Mouse (Mus musculus) intestine, postnatal 0 days (tissue): ENCODE measurements around the gene Angptl6. TPM values are rescaled to one million over a fixed set of nuclear protein-coding genes. Genes with fewer than 3 reads are reported as not detected.

Experiments used
- ATAC-seq: fragments of 200-750 bp; cut with Nextera tagmentation; 2 replicates; pipeline ENCODE4 v1.8.0; 2017; ENCODE audit warnings: mild to moderate bottlenecking, moderate TSS enrichment, moderate library complexity
- H3K27ac ChIP-seq: fragments of 300-500 bp; sonication (generic); 2 replicates; pipeline ENCODE4 v1.5.1; 2014; ENCODE audit warnings: mild to moderate bottlenecking, low read depth, low read length, moderate library complexity
- H3K27me3 ChIP-seq: fragments of 300-500 bp; sonication (generic); replicated peaks from 2 replicates; pipeline ENCODE4 v1.6.1; 2014; ENCODE audit warnings: low read length, mixed read lengths; ENCODE audit not compliant: control insufficient read depth, insufficient read depth
- H3K36me3 ChIP-seq: fragments of 300-500 bp; sonication (generic); 2 replicates; pipeline ENCODE4 v1.6.1; 2014; ENCODE audit warnings: mild to moderate bottlenecking, moderate library complexity; ENCODE audit not compliant: control insufficient read depth, insufficient read depth
- H3K4me1 ChIP-seq: fragments of 300-500 bp; sonication (generic); replicated peaks from 2 replicates; pipeline ENCODE4 v1.6.1; 2014; ENCODE audit warnings: antibody characterized with exemption, low read length, mixed read lengths; ENCODE audit not compliant: control insufficient read depth, insufficient read depth
- H3K4me2 ChIP-seq: fragments of 300-500 bp; sonication (generic); replicated peaks from 2 replicates; pipeline ENCODE4 v1.6.1; 2014; ENCODE audit warnings: low read depth, mild to moderate bottlenecking, moderate library complexity
- H3K4me3 ChIP-seq: fragments of 300-500 bp; sonication (generic); 2 replicates; pipeline ENCODE4 v1.5.1; 2014; ENCODE audit warnings: low read depth, low read length
- H3K9ac ChIP-seq: fragments of 300-500 bp; sonication (generic); 2 replicates; pipeline ENCODE4 v1.6.1; 2014; ENCODE audit warnings: mild to moderate bottlenecking, low read depth, low read length
- H3K9me3 ChIP-seq: fragments of 300-500 bp; sonication (generic); 2 replicates; pipeline ENCODE4 v1.6.1; 2016; ENCODE audit warnings: mixed run types; ENCODE audit not compliant: control insufficient read depth
- CTCF ChIP-seq: sonication (generic); IDR thresholded peaks from 2 replicates; pipeline ENCODE4 v1.5.1; 2016; ENCODE audit warnings: low read depth, mild to moderate bottlenecking, control low read depth, antibody characterized with exemption, moderate library complexity
- WGBS: fragments of 180-500 bp; shearing (Covaris S2); extraction: QIAGEN DNeasy Blood & Tissue Kit; methylation state at CpG from one replicate; pipeline ENCODE4 v1.1.7; 2014; 5-methylcytosine and 5-hydroxymethylcytosine counted together
- polyA plus RNA-seq: library from polyadenylated mRNA; unstranded; fragments of >200 nt; fragmentation: Nextera tagmentation; extraction: Ambion mirVana; gene quantifications from 2 replicates; pipeline ENCODE4 v1.2.1, GENCODE M21; 2015

Gene Angptl6
- polyA plus RNA-seq, 1 experiment from 2014 or later = 9.4 TPM

DNA sequence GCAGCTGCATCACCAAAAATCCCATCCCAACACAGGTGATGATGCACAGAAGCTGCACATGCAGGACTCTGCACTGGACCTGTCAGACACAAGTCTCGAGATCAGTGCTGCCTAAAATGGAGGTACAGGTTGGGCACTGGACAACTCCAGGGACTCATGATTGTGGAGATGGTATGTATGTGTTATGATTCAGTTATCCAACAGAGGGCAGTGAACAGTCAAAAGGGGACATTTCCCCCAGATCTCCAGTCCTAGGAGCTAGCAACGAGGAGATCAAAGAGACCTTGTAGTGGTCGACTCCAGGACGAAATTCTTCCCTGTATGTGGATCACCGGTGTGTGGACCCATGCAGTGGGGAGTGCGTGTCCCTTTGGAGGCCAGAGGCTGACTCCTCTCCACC is 19.6 kb downstream of the Angptl6 start:
- Histone ChIP-seq H3K9ac (no peak overlapping the region), H3K4me1 (no peaks in the 10 kb centered on the region), H3K4me3 (no peak overlapping the region), H3K4me2 (no peak overlapping the region), H3K36me3 (no peaks in the 10 kb centered on the region), H3K9me3 (no peaks in the 10 kb centered on the region), H3K27ac (no peak overlapping the region), H3K27me3 (no peaks in the 10 kb centered on the region)
- 41% methylated on average over 6 of the region's 6 CpGs for WGBS
- no peak for ATAC-seq
- 0 out of 2 replicates have a peak, but pooled peaks have one; percentile 8 for TF ChIP-seq CTCF

DNA sequence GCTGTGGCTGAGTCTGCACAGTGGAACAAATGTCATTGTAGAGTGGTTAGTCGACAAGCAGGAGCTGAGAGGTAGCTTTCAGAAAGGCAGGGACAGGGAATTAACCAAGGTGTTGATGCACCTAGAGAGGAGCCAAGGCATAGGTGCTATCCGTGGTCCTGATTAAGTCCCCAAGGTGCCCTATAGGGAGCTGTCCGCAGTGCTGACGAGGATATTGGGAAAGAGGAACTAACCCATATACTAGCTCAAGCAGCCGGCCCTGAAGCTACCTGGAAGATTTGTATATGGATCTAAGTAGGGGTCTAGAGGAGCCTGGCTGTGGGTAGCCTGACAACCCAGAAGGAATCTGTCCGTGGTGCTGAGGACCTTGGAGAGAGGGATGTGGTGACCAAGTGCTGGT is 22.4 kb downstream of the Angptl6 start:
- no peaks in the 10 kb centered on the region for H3K9me3 ChIP-seq
- H3K4me1 ChIP-seq = no peaks in the 10 kb centered on the region
- no peaks in the 10 kb centered on the region for H3K36me3 ChIP-seq
- H3K4me3 ChIP-seq = no peak overlapping the region
- ATAC-seq = no peak
- 4% methylated on average over 6 of the region's 6 CpGs for WGBS
- no peak overlapping the region for H3K4me2 ChIP-seq
- no peaks in the 10 kb centered on the region for H3K27me3 ChIP-seq
- H3K27ac ChIP-seq = no peak overlapping the region
- TF ChIP-seq CTCF = 0 out of 2 replicates have a peak, but pooled peaks have one; percentile 2
- no peak overlapping the region for H3K9ac ChIP-seq

DNA sequence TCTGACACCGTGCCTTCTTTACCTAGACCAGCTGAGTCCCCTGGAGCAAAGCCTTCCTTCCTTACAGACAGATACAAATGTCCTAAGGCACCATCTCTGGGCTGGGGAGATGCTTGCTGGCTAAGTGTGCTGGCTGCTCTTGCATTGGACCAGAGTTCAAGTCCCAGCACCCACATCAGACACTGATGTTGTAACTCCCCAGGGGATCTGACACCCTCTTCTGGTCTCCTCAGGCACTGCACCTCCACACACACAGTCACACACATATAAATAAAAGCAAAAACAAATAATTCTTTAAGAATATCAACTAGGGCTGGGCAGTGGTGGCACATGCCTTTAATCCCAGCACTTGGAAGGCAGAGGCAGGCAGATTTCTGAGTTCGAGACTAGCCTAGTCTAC is 29.3 kb downstream of the Angptl6 start:
- Histone ChIP-seq H3K4me2 (no peak overlapping the region), H3K9ac (no peak overlapping the region), H3K4me3 (no peak overlapping the region), H3K36me3 (no peaks in the 10 kb centered on the region), H3K27me3 (no peaks in the 10 kb centered on the region), H3K9me3 (no peaks in the 10 kb centered on the region), H3K27ac (no peak overlapping the region), H3K4me1 (no peaks in the 10 kb centered on the region)
- WGBS = 90% methylated on average over 2 of the region's 2 CpGs
- TF ChIP-seq CTCF = no peak
- ATAC-seq = no peak

DNA sequence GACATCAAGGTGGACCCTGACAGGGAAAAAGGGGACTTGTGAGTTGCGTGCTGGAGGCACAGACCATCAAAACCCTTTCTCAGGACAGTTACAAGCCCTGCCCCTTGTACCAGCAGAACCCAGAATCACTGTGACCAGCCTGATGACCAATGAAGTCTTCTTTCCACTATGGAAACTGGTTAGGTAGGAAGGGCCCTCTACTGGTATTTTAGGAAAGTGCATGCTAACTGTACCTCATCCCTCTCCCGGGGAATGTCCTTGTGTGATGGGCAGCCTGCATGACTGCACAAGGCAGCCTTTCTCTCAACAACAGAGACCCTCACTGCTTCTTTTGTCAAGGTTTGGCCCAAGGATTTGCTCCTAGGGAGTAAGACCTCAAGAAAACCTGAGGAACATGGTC is 36.9 kb downstream of the Angptl6 start:
- Histone ChIP-seq H3K4me2 (no peak overlapping the region), H3K36me3 (no peaks in the 10 kb centered on the region), H3K4me1 (no peaks in the 10 kb centered on the region), H3K9me3 (no peaks in the 10 kb centered on the region), H3K27me3 (no peaks in the 10 kb centered on the region; the same call in 1 of the 2 replicates), H3K4me3 (no peak overlapping the region), H3K9ac (no peak overlapping the region), H3K27ac (no peak overlapping the region)
- ATAC-seq = no peak
- WGBS = 31% methylated on average over 2 of the region's 2 CpGs
- peak; percentile 64 for TF ChIP-seq CTCF

DNA sequence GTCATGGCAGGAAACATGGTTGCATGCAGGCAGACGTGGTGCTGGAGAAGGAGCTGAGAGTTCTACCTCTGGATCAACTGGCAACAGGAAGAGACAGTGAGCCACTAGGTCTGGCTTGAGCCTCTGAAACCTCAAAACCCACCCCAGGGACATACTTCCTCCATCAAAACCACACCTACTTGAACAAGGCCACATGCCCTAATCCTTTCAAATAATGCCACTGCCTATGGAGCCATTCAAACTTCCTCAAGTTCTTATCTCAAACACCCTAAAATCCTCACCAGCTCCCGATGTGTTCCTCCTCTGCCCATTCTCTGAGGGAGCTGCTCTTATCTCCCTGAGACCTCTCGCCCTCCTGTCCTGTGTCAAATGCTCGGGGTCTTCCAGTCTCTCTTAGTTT is 37.3 kb downstream of the Angptl6 start:
- no peaks in the 10 kb centered on the region for H3K36me3 ChIP-seq
- no peaks in the 10 kb centered on the region for H3K4me1 ChIP-seq
- H3K9ac ChIP-seq = no peak overlapping the region
- H3K27me3 ChIP-seq = no peaks in the 10 kb centered on the region; the same call in 1 of the 2 replicates
- H3K9me3 ChIP-seq = no peaks in the 10 kb centered on the region
- ATAC-seq = no peak
- 32% methylated on average over 4 of the region's 4 CpGs for WGBS
- H3K27ac ChIP-seq = no peak overlapping the region
- H3K4me3 ChIP-seq = no peak overlapping the region
- H3K4me2 ChIP-seq = no peak overlapping the region
- no peak for TF ChIP-seq CTCF

DNA sequence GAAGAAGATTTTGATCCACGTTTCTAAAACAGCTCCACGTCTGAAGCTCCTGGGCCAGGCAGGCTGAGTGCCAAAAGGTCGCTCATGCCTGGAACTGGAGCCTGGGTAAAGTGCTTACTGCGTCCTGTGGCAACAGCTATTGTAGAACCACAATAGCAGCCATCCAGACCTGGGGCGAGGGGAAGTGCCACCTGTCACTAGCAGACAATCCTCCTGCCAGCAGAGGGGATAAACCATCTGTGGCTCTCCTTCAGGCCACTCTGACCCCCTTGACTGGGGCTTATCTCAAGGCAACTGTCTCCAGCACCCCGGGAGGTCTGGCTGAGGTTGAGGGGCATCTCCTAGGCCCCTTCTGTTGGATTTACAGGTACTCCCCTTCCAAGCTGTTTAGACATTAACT is 40.6 kb downstream of the Angptl6 start:
- no peak overlapping the region for H3K4me2 ChIP-seq
- ATAC-seq = no peak
- H3K36me3 ChIP-seq = no peaks in the 10 kb centered on the region
- H3K27ac ChIP-seq = no peak overlapping the region
- H3K4me1 ChIP-seq = no peaks in the 10 kb centered on the region
- H3K9ac ChIP-seq = no peak overlapping the region
- no peak for TF ChIP-seq CTCF
- no peaks in the 10 kb centered on the region for H3K9me3 ChIP-seq
- 50% methylated on average over 6 of the region's 6 CpGs for WGBS
- no peak overlapping the region for H3K4me3 ChIP-seq
- H3K27me3 ChIP-seq = no peaks in the 10 kb centered on the region; the same call in 1 of the 2 replicates
